Comparison of ENCODE assay signal across 8 mouse cellular contexts in the genomic region with DNA sequence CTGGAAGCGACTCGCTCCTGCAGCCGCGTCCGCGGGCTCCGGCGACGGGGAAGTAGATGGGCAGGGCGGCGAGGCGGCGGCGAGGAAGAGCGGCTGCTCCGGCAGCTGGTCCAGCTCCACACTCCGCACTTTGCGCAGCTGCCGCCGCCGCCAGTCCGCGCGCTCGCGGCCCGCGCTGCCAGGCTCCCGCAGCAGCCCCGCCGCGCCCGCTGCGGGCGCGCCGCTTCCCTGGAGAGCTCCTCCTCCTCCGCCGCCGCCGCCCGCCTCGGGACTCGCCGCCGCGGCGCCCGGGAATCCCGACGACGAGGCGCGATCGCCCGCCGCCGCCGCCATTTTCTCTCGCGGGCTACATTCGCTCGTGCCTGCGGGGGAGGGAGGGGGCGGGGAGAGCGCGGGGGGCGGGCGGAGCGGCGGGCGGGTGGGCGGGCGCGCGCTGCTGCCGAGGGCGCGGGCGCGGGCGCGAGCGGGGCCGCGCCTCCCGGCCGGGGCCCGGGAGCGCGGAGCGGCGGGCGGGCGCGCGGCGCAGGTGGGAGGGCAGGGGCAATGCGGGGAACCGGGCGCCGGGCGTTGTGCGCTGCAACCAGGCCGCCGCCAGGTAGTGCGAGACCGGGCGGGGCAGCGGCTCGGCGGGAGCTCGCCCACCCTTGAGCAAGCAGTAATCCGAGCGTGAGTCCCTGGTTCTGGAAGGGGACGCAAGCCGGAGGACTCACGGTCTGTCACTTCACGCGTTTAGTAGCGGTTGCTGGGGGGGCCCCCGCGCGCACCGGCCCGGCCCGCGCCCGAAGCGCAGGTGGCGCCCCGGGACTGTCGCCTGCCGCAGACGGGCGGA. TPM values are rescaled to one million over a fixed set of nuclear protein-coding genes. Genes with fewer than 3 reads are reported as not detected.
A peak's percentile ranks its signal among the peaks of the same experiment; 100 is the strongest.
DNase-seq lines count a peak whose midpoint lies in the region; ATAC-seq lines count a peak whose summit lies in the region.

TSS of gene Map3k1 (minus strand) at position 357 of the 829 bp plus-strand sequence.

- H3K9me3 ChIP-seq in erythroblast, embryonic 14.5 days (ENCODE audit: control insufficient read depth, low read length): no peaks in the 10 kb centered on the region
- H3K9me3 ChIP-seq in heart, embryonic 13.5 days: no peaks in the 10 kb centered on the region
- no peaks in the 10 kb centered on the region for H3K9me3 ChIP-seq in liver, embryonic 13.5 days (replicated peaks)
- H3K9me3 ChIP-seq in neural tube, embryonic 11.5 days (ENCODE audit: control insufficient read depth, low read length): no peaks in the 10 kb centered on the region

- peaks cover 52% of the 10 kb centered on the region for H3K27me3 ChIP-seq in erythroblast, embryonic 14.5 days (ENCODE audit: control insufficient read depth)
- H3K27me3 ChIP-seq in heart, embryonic 13.5 days (replicated peaks): no peaks in the 10 kb centered on the region
- H3K27me3 ChIP-seq in liver, embryonic 13.5 days: peaks cover 18% of the 10 kb centered on the region; the same call in 1 of the 2 replicates
- no peaks in the 10 kb centered on the region for H3K27me3 ChIP-seq in neural tube, embryonic 11.5 days (ENCODE audit: control insufficient read depth, insufficient read depth, low read length)

- peaks cover 8% of the 10 kb centered on the region for H3K36me3 ChIP-seq in erythroblast, embryonic 14.5 days (ENCODE audit: control insufficient read depth)
- no peaks in the 10 kb centered on the region for H3K36me3 ChIP-seq in heart, embryonic 13.5 days
- no peaks in the 10 kb centered on the region for H3K36me3 ChIP-seq in liver, embryonic 13.5 days
- no peaks in the 10 kb centered on the region for H3K36me3 ChIP-seq in neural tube, embryonic 11.5 days (ENCODE audit: control insufficient read depth, insufficient read depth, low read length)

- H3K4me1 ChIP-seq in erythroblast, embryonic 14.5 days (ENCODE audit: control insufficient read depth): peaks cover 44% of the 10 kb centered on the region
- H3K4me1 ChIP-seq in heart, embryonic 13.5 days: peaks cover 38% of the 10 kb centered on the region
- peaks cover 45% of the 10 kb centered on the region for H3K4me1 ChIP-seq in liver, embryonic 13.5 days (replicated peaks)
- no peaks in the 10 kb centered on the region; the same call in 1 of the 2 replicates for H3K4me1 ChIP-seq in neural tube, embryonic 11.5 days (ENCODE audit: control insufficient read depth, insufficient read depth, low read length)

- ATAC-seq in heart, embryonic 13.5 days (ENCODE audit: extremely low read depth, insufficient number of reproducible peaks, low FRiP score, low TSS enrichment): peak; percentile 71
- peak; percentile 77 for ATAC-seq in liver, embryonic 13.5 days (ENCODE audit: low read depth)
- ATAC-seq in neural tube, embryonic 11.5 days (ENCODE audit: insufficient read depth, low FRiP score, low TSS enrichment): peak; percentile 77

- under 1% methylated on average over 73 of the region's 136 CpGs for WGBS in heart, embryonic 13.5 days
- WGBS in liver, embryonic 13.5 days (ENCODE audit: insufficient replicate concordance): under 1% methylated on average over 71 of the region's 136 CpGs
- WGBS in neural tube, embryonic 11.5 days: 0% methylated on average over 22 of the region's 136 CpGs

- peak within 1 kb of the TSS; percentile 90 for H3K4me2 ChIP-seq in heart, embryonic 13.5 days
- peak within 1 kb of the TSS; percentile 98 for H3K4me2 ChIP-seq in liver, embryonic 13.5 days
- peak within 1 kb of the TSS; percentile 95 for H3K4me2 ChIP-seq in neural tube, embryonic 11.5 days (ENCODE audit: low read depth)

- peak within 1 kb of the TSS; percentile 98 for H3K9ac ChIP-seq in heart, embryonic 13.5 days
- peak within 1 kb of the TSS; percentile 98 for H3K9ac ChIP-seq in liver, embryonic 13.5 days
- H3K9ac ChIP-seq in neural tube, embryonic 11.5 days (ENCODE audit: low read length): peak within 1 kb of the TSS; percentile 92

- peak within 1 kb of the TSS; percentile 94 for H3K4me3 ChIP-seq in erythroblast, embryonic 14.5 days (replicated peaks)
- H3K4me3 ChIP-seq in heart, embryonic 13.5 days: peak within 1 kb of the TSS; percentile 91
- peak within 1 kb of the TSS; percentile 98 for H3K4me3 ChIP-seq in liver, embryonic 13.5 days (replicated peaks)
- peak within 1 kb of the TSS; percentile 94 for H3K4me3 ChIP-seq in neural tube, embryonic 11.5 days (ENCODE audit: low read depth, low read length)

- H3K27ac ChIP-seq in heart, embryonic 13.5 days (replicated peaks): peak within 1 kb of the TSS; percentile 98
- H3K27ac ChIP-seq in liver, embryonic 13.5 days: peak within 1 kb of the TSS; percentile 93
- peak within 1 kb of the TSS; percentile 96 for H3K27ac ChIP-seq in neural tube, embryonic 11.5 days (ENCODE audit: low read depth, low read length)

- DNase-seq in CD4-positive helper T cell, adult 2 months (ENCODE audit: low read depth, low spot score): peak; percentile 79
- DNase-seq in adrenal gland, postnatal 4 days (ENCODE audit: low spot score in 2 of 2): no peak
- DNase-seq in kidney, postnatal 10 days: peak; percentile 85
- DNase-seq in liver, embryonic 13.5 days: peak; percentile 56
- peak; percentile 76 for DNase-seq in neural tube, embryonic 11.5 days (ENCODE audit: low spot score)
- peak; percentile 73 for DNase-seq in testis, postnatal 14 days (ENCODE audit: low spot score)

RNA-seq across cellular contexts. Expression of gene Map3k1, which starts in this region (rescaled TPM):
- total RNA-seq in adrenal gland, postnatal 4 days (2021): 10 to 100 TPM; 82.1 to 87.5 TPM
- polyA plus RNA-seq in erythroblast, embryonic 14.5 days (2012): 1.5 and 2.1 TPM in 2 replicates
- 12.5 and 12.8 TPM in 2 replicates for polyA plus RNA-seq in heart, embryonic 13.5 days (2015; fragmentation: Nextera tagmentation; extraction: Ambion mirVana)
- polyA plus RNA-seq in liver, embryonic 13.5 days (2015; fragmentation: Nextera tagmentation; extraction: Ambion mirVana): 11.1 and 14.5 TPM in 2 replicates
- 13.9 TPM in 2 replicates for polyA plus RNA-seq in neural tube, embryonic 11.5 days (2014; fragmentation: Nextera tagmentation; extraction: Ambion mirVana)

Comparison
In these comparisons a context has a peak if more than half of its experiments do, and no peak if none do; other contexts are left out.
1. DNase-seq: peak in CD4-positive helper T cell, adult 2 months (single experiment), kidney, postnatal 10 days (single experiment), liver, embryonic 13.5 days (single experiment), neural tube, embryonic 11.5 days (single experiment) and testis, postnatal 14 days (single experiment); none in adrenal gland, postnatal 4 days (0 of 2).
2. Peak in every context shown above with its lines, with median percentiles within 50 percentile points of each other: H3K4me3 ChIP-seq, ATAC-seq, H3K27ac ChIP-seq, H3K4me2 ChIP-seq and H3K9ac ChIP-seq.